8 mouse cellular contexts compared by ENCODE assay signal in the genomic region with DNA sequence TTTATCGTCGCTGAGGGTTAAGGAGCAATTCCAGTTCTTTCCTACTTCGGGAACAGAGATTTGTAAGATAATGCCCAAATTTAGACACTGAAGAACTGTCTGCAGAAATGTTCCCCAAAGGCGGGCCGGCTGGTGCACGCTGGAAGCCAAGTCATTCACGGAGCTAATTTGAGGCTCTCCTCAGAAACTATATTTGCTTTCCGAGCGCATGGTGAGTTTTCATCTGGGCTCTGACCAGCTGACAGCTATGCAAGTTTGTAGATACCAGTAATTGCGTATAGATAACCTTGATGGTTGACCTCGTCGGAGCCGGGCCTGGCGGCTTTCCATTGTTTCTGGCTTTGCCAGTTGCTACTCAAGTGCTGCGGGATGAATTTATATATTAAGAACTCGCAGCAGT.
DNase-seq lines count a peak whose midpoint lies in the region; ATAC-seq and TF ChIP-seq lines count a peak whose summit lies in the region.

No protein-coding gene starts in this region.

- H3K9me3 ChIP-seq in heart, postnatal 0 days (replicated peaks; ENCODE audit: control insufficient read depth, low read length): no peaks in the 10 kb centered on the region
- no peaks in the 10 kb centered on the region for H3K9me3 ChIP-seq in stomach, embryonic 16.5 days (replicated peaks; ENCODE audit: control insufficient read depth, low read length)

- peak overlapping the region; percentile 59 for H3K4me2 ChIP-seq in heart, postnatal 0 days (ENCODE audit: low read depth, low read length)
- H3K4me2 ChIP-seq in stomach, embryonic 16.5 days (ENCODE audit: low read depth, low read length): peak overlapping the region; percentile 46

- peak overlapping the region; percentile 91 for H3K27ac ChIP-seq in heart, postnatal 0 days (ENCODE audit: low read depth)
- H3K27ac ChIP-seq in stomach, embryonic 16.5 days (ENCODE audit: low read length): no peak overlapping the region

- no peaks in the 10 kb centered on the region for H3K36me3 ChIP-seq in heart, postnatal 0 days (replicated peaks; ENCODE audit: control insufficient read depth, insufficient read depth, low read length)
- no peaks in the 10 kb centered on the region for H3K36me3 ChIP-seq in stomach, embryonic 16.5 days (ENCODE audit: control insufficient read depth, insufficient read depth, low read length)

- TF ChIP-seq CTCF in heart, postnatal 0 days (IDR thresholded peaks at IDR 0.05; ENCODE audit: low read depth): no peak

- WGBS in heart, postnatal 0 days: 2% methylated on average over 16 of the region's 16 CpGs
- WGBS in stomach, embryonic 16.5 days: 20% methylated on average over 16 of the region's 16 CpGs

- ATAC-seq in heart, postnatal 0 days (ENCODE audit: insufficient read depth, low read depth): peak; percentile 86
- ATAC-seq in stomach, embryonic 16.5 days (ENCODE audit: insufficient read depth, low FRiP score): no peak
- no peak for ATAC-seq in megakaryocyte, adult 5-6 weeks (ENCODE audit: poor library complexity, severe bottlenecking)

- peak; percentile 94 for TF ChIP-seq EP300 in heart, postnatal 0 days (IDR thresholded peaks at IDR 0.05; ENCODE audit: low read depth)

- H3K4me1 ChIP-seq in heart, postnatal 0 days (ENCODE audit: control insufficient read depth, insufficient read depth): peaks cover 25% of the 10 kb centered on the region
- H3K4me1 ChIP-seq in stomach, embryonic 16.5 days (ENCODE audit: control insufficient read depth, insufficient read depth, low read length): peaks cover 5% of the 10 kb centered on the region; the same call in 1 of the 2 replicates

- peak; percentile 21 for DNase-seq in ovary, adult 18-20 months (ENCODE audit: low spot score)
- no peak for DNase-seq in ovary, postnatal 10 days (ENCODE audit: low spot score)
- peak; percentile 92 for DNase-seq in heart, postnatal 0 days (ENCODE audit: low spot score)
- peak; percentile 35 to 56 for DNase-seq in kidney, postnatal 4 days
- no peak for DNase-seq in urinary bladder, postnatal 10 days (ENCODE audit: low spot score)
- DNase-seq in thymus, postnatal 14 days: no peak

- H3K27me3 ChIP-seq in heart, postnatal 0 days (ENCODE audit: control insufficient read depth, insufficient read depth, low read length): 0 out of 2 replicates have a peak, but pooled peaks cover 3% of the 10 kb centered on the region
- H3K27me3 ChIP-seq in stomach, embryonic 16.5 days (ENCODE audit: control insufficient read depth, insufficient read depth, low read length): 0 out of 2 replicates have a peak, but pooled peaks cover 4% of the 10 kb centered on the region

- 0 out of 2 replicates have a peak overlapping the region, but pooled peaks have one; percentile 39 for H3K9ac ChIP-seq in heart, postnatal 0 days (replicated peaks; ENCODE audit: low read depth, low read length)
- peak overlapping the region; percentile 8; the same call in 1 of the 2 replicates for H3K9ac ChIP-seq in stomach, embryonic 16.5 days (ENCODE audit: low read length)

- peak overlapping the region; percentile 22 for H3K4me3 ChIP-seq in heart, postnatal 0 days (ENCODE audit: low read depth, low read length)
- H3K4me3 ChIP-seq in stomach, embryonic 16.5 days (replicated peaks; ENCODE audit: low read length): peak overlapping the region; percentile 14; the same call in 1 of the 2 replicates

Comparison
In these comparisons a context has a peak if more than half of its experiments do, and no peak if none do; other contexts are left out.
1. DNase-seq: peak in ovary, adult 18-20 months (single experiment), heart, postnatal 0 days (single experiment) and kidney, postnatal 4 days (2 of 2); none in ovary, postnatal 10 days (single experiment), urinary bladder, postnatal 10 days (single experiment) and thymus, postnatal 14 days (single experiment).